Comparison of ENCODE assay signal across 19 mouse cellular contexts in the genomic region with DNA sequence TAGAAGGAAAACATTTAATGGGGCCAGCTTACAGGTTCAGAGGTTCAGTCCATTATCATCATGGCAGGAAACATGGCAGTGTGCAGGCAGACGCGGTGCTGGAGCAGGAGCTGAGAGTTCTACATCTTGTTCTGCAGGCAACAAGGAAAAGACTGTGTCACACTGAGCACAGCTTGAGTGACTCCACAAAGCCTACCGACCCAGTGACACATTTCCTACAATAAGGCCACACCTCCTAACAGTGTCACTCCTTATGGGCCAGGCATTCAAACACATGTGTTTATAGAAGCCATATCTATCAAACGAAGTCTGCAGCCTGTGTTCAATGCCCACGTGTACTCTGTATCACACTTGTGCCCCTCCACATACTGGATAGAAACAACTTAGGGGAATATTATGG. TPM values are rescaled to one million over a fixed set of nuclear protein-coding genes. Genes with fewer than 3 reads are reported as not detected.
"Had no signal": no experiment of that assay in that cellular context is flagged by ENCODE, and none has a peak within 500 bp of the region (broad histone marks: within the 10 kb centered on the region; RNA-seq: fewer than 3 reads in every experiment).

No protein-coding gene starts in this region.

- DNase-seq: liver, postnatal 0 days; lung, adult 2 months; lung, postnatal 14 days; lung, postnatal 36 days; right cerebral cortex, postnatal 14 days; thymus, adult 18-20 months; thymus, postnatal 14 days; thymus, postnatal 36 days had no signal

- H3K4me3 ChIP-seq: lung, embryonic 15.5 days; megakaryocyte, embryonic 14.5 days; midbrain, embryonic 13.5 days; midbrain, embryonic 15.5 days; neural tube, embryonic 12.5 days; stomach, embryonic 15.5 days had no signal

- H3K9me3 ChIP-seq: lung, embryonic 15.5 days; midbrain, embryonic 13.5 days; midbrain, embryonic 15.5 days; neural tube, embryonic 12.5 days; stomach, embryonic 15.5 days had no signal

- H3K4me2 ChIP-seq: lung, embryonic 15.5 days; midbrain, embryonic 13.5 days; midbrain, embryonic 15.5 days; stomach, embryonic 15.5 days had no signal

- H3K36me3 ChIP-seq: lung, embryonic 15.5 days; midbrain, embryonic 13.5 days; midbrain, embryonic 15.5 days; neural tube, embryonic 12.5 days; stomach, embryonic 15.5 days had no signal

- H3K9ac ChIP-seq: liver, postnatal 0 days; lung, embryonic 15.5 days; midbrain, embryonic 13.5 days; midbrain, embryonic 15.5 days; neural tube, embryonic 12.5 days; stomach, embryonic 15.5 days had no signal

- ATAC-seq: liver, postnatal 0 days; lung, postnatal 0 days; midbrain, embryonic 13.5 days; midbrain, embryonic 15.5 days had no signal

- H3K27me3 ChIP-seq: lung, embryonic 15.5 days; midbrain, embryonic 13.5 days; midbrain, embryonic 15.5 days; neural tube, embryonic 12.5 days; stomach, embryonic 15.5 days had no signal

- H3K27ac ChIP-seq: lung, embryonic 15.5 days; macrophage; midbrain, embryonic 13.5 days; midbrain, embryonic 15.5 days; neural tube, embryonic 12.5 days; stomach, embryonic 15.5 days had no signal

RNA-seq across cellular contexts. Expression of gene C330021F23Rik, which starts 2.0 kb away (rescaled TPM):
- polyA plus RNA-seq: macrophage; midbrain, postnatal 0 days; spleen, adult 2 months; thymus, postnatal 0 days had no signal
